Mouse (Mus musculus) cerebellum, adult 2 months (tissue): ENCODE data around the gene Fbp1. TPM values are rescaled to one million over a fixed set of nuclear protein-coding genes. Genes with fewer than 3 reads are reported as not detected.

ENCODE experiments used
- DNase-seq, 2 experiments: peaks; one replicate each; pipeline ENCODE4 v3.0.0; 2021
- H3K27ac ChIP-seq: fragments of 200-500 bp; 2 replicates; pipeline ENCODE4 v1.5.1; 2012; ENCODE audit warnings: low read length, control low read depth, inconsistent platforms; ENCODE audit not compliant: insufficient read depth
- H3K27me3 ChIP-seq: fragments of 200-500 bp; 2 replicates; pipeline ENCODE4 v1.6.1; 2012; ENCODE audit warnings: inconsistent platforms, mild to moderate bottlenecking, low read length, moderate library complexity; ENCODE audit not compliant: control insufficient read depth, insufficient read depth
- H3K4me1 ChIP-seq: fragments of 200-500 bp; 2 replicates; pipeline ENCODE4 v1.6.1; 2011; ENCODE audit warnings: low read length; ENCODE audit not compliant: control insufficient read depth, insufficient read depth
- H3K4me3 ChIP-seq: fragments of 200-500 bp; replicated peaks from 2 replicates; pipeline ENCODE3; 2011; ENCODE audit warnings: mild to moderate bottlenecking, low read depth, low read length, control low read depth; ENCODE audit not compliant: insufficient read depth
- CTCF ChIP-seq: fragments of 200-500 bp; IDR thresholded peaks from 2 replicates; pipeline ENCODE4 v1.5.1; 2011; ENCODE audit warnings: low read depth, mild to moderate bottlenecking, control low read depth, low read length, moderate library complexity, borderline replicate concordance; ENCODE audit not compliant: insufficient read depth
- POLR2A ChIP-seq: fragments of 200-500 bp; IDR thresholded peaks from 2 replicates; pipeline ENCODE4 v1.6.1; 2011; ENCODE audit warnings: low read length, control low read depth, borderline replicate concordance; ENCODE audit not compliant: insufficient read depth
- WGBS: fragments of 180-500 bp; shearing (Covaris S2); methylation state at CpG from one replicate; pipeline ENCODE4 v1.1.7; 2018; 5-methylcytosine and 5-hydroxymethylcytosine counted together
- polyA plus RNA-seq: library from polyadenylated mRNA; depleted of rRNA; stranded (reverse); fragments of >200 nt; gene quantifications from 2 replicates; pipeline ENCODE4 v1.2.3, GENCODE M21; 2012

The Fbp1 gene
- polyA plus RNA-seq, 1 experiment = not detected

DNA sequence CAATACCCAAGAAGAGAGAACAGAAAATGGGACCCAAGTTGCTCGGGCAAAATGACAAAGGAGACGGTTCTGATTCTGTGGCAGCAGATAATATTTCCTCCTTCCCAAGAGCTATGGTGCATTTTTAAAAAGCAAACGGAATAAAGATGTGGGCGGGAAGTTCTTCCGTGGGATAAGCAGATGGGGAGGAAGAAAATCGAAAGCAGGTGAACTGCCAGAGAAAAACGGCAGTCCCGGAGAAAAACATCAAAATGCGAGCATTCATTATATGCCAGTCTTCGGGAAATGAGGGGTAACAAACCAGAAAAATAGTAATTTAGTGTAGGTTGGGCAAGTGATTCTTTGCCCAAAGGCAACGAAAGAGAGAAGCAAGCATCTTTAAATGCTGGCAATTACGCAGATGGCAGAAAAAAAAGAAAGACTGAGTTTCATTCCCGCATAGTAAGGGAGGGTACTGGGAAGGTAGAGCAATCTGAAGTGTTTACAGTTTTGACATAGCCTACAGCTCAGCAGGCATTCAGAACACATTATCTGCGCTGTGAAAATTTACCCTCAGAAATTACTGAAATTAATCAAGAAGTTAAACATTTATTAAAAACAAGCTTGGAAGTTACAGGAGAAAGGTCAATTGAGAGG, 19.6 kb upstream of the Fbp1 start:
- Histone ChIP-seq H3K4me1 (no peaks in the 10 kb centered on the region), H3K27ac (no peak overlapping the region), H3K4me3 (no peak overlapping the region), H3K27me3 (no peaks in the 10 kb centered on the region)
- DNase-seq = no peak
- WGBS = 74% methylated on average over 14 of the region's 14 CpGs
- TF ChIP-seq CTCF (no peak), POLR2A (no peak)

DNA sequence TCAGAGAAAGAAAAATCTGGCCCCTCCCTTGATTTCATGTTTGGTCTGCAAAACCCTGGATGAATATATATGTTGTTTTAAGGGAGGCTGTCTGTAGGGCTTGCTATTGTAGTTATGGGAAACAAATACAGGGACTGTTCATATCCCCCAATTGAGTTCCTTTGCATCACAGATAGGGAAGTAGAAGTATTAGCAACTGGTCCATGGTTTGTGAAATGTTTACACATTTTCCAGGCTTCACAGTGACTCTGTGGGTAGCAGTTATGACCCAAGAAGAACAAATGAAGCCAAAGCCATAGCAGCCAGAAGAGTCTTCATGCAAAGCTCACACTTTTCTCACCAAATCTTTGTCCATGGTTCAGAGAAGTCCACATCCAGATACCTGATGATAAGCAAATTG, 13.1 kb upstream of the Fbp1 start:
- no peak overlapping the region for H3K27ac ChIP-seq
- H3K27me3 ChIP-seq = no peaks in the 10 kb centered on the region
- H3K4me1 ChIP-seq = no peaks in the 10 kb centered on the region
- DNase-seq = no peak
- H3K4me3 ChIP-seq = no peak overlapping the region
- no peak for TF ChIP-seq CTCF
- TF ChIP-seq POLR2A = no peak

DNA sequence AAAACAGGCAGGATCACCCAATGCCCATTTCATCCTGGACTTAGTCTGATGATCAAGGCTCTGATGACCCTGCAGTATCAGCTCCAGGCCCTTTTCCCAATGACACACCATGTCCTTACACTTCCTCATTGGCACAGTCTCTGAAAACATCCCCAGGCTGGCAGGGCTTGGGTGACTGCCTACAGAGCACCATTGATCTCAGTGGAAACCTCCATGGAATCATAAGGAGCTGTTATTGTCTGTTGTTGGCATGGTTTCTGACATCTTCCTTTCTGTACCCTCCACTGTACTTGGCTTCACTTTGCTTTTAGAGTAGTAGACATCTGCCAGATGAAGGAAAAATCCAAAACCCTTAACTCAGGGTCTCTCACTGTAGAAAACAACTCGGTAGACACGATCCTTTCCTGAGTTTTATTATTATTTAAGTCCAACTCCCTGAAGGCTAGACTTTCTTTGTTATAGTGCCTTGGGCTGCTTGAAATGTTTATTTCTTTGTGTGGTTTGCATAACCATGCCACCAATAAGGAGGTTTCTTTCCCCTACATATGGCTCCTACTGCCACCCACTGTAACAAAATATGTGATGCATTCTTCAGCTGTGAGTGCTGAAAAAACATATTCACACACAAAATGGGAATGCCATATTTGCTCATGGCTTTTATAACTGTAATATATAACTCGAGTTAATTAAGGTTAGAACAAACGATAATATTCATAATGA, 10.0 kb upstream of the Fbp1 start:
- Histone ChIP-seq H3K27me3 (no peaks in the 10 kb centered on the region), H3K27ac (no peak overlapping the region), H3K4me1 (no peaks in the 10 kb centered on the region), H3K4me3 (no peak overlapping the region)
- DNase-seq = peak in 1 of 2 experiments; percentile 29
- 66% methylated on average over 4 of the region's 4 CpGs for WGBS
- TF ChIP-seq POLR2A (no peak), CTCF (no peak)

DNA sequence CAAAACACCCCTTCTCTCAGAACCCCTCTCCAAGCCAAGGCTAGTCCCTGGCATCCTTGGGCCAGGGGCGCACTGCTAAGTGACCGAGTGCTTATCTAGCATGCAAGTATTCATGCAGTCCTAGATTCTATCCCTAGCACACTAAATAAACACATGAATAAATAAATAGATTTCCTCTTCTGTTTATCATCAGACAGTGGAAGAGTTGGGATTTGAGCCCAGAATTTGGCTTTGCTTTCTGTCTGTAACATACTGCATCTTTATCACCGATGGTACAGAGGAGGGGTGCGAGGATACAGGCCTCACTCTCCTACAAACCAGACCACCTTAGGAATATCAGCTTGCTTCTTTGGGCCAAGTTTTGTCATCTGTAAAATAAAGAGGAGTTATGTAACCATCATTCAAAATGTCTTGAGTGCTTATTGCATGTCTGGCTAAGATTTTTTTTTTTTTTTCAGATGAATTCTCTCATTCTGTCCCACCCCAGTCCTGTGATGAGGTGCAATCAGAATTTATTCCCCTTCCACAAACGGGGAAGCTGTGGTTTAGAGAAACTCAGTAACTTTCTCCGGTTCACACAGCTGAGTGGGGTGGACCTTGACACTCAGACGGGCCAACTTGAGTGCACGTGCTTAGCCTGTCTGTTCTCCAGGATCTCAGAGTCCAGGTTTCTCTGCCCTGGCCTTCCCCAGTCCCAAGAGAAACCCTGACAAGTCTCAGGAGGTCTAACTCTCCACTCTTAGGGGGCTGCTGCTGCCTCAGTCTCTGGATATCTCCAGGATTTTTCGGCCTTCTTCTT, 5.2 kb upstream of the Fbp1 start:
- H3K4me1 ChIP-seq = no peaks in the 10 kb centered on the region
- H3K27ac ChIP-seq = no peak overlapping the region
- no peak overlapping the region for H3K4me3 ChIP-seq
- WGBS = 76% methylated on average over 9 of the region's 9 CpGs
- no peaks in the 10 kb centered on the region for H3K27me3 ChIP-seq
- DNase-seq = no peak
- TF ChIP-seq POLR2A (no peak), CTCF (no peak)

DNA sequence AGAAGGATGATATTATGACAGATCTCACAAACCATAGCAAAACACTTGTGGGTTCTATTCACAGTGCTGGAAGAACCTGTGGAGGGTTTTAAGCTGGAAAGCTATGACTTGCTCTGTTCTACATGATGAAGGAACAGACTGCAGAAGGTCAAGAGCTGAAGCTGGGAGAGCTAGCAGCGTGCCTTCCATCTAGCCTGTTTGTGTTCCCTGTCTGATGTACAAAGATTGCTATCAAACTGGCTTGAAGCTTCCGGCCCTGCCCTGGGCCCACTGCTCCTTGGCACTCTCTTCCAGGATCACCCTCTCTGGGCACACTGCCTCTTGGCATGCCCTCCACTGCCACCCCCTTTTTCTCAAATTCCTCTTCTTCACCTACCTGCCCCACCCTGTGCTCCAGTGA, 1.2 kb upstream of the Fbp1 start:
- H3K27ac ChIP-seq = no peak overlapping the region
- no peaks in the 10 kb centered on the region for H3K4me1 ChIP-seq
- no peaks in the 10 kb centered on the region for H3K27me3 ChIP-seq
- no peak overlapping the region for H3K4me3 ChIP-seq
- TF ChIP-seq POLR2A (no peak), CTCF (no peak)
- 38% methylated on average over 2 of the region's 2 CpGs for WGBS
- DNase-seq = no peak

DNA sequence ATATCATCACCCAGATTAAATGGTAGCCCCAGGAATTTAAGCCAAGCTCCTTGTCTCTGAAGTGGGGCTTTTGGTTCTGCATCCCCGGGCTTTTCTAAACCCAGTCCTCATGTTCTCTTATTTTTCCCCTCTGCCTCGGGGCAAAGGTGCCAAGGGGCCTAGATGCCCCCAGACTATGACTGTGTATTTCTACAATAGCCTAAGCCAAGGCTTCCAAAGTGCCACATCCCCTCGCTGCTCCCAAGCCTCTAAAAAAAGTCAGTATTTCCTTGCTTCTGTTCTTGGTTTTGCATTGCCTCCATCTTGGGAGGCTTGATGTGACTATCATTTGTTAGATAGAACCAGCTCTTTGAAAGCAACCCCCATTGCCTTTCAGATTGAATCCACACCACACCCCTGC, 3.5 kb downstream of the Fbp1 start:
- Histone ChIP-seq H3K4me3 (no peak overlapping the region), H3K4me1 (no peaks in the 10 kb centered on the region), H3K27me3 (no peaks in the 10 kb centered on the region), H3K27ac (no peak overlapping the region)
- TF ChIP-seq CTCF = no peak
- no peak for TF ChIP-seq POLR2A
- WGBS = 90% methylated on average over 3 of the region's 3 CpGs
- no peak for DNase-seq

DNA sequence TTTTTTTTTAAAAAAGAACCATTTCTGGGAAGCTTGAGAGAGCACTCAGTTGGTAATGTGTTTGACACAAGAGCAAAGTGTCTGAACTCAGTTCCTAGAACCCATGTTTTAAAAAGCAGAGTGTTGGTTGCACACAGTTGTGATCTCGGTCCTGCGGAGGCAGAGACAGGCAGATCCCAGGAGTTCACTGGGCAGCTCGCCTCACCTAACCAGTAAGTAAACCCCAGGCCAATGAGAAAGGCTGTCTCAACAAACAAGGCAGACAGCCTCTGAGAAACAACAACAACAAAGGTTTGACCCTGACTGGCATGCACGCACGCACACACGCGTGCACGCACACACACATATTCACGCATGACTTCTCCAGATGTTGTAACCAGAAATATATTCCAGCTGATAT, 4.2 kb downstream of the Fbp1 start:
- H3K4me3 ChIP-seq = no peak overlapping the region
- no peaks in the 10 kb centered on the region for H3K27me3 ChIP-seq
- 91% methylated on average over 9 of the region's 9 CpGs for WGBS
- no peak overlapping the region for H3K27ac ChIP-seq
- TF ChIP-seq POLR2A (no peak), CTCF (no peak)
- H3K4me1 ChIP-seq = no peaks in the 10 kb centered on the region
- no peak for DNase-seq

DNA sequence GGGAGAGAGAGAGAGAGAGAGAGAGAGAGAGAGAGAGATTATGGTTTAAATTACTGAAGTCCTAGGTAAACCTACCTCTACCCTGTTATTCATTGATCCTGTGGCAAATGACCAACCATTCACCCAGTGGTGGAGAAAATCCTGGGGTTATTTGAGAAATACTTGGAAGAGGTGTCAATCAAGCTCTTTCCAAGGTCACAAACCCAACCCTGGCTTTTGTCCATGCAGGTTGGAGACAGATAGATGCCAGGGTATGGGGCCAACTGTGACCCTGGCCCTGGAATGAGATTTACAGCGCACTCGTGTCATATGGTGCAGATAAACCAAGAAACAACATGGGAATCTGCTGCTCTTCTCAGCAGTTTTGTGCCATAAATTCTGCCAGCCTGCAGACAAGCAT, 4.6 kb downstream of the Fbp1 start:
- H3K27ac ChIP-seq = no peak overlapping the region
- DNase-seq = no peak
- H3K4me3 ChIP-seq = no peak overlapping the region
- H3K4me1 ChIP-seq = no peaks in the 10 kb centered on the region
- WGBS = 28% methylated on average over 2 of the region's 2 CpGs
- TF ChIP-seq POLR2A (no peak), CTCF (no peak)
- H3K27me3 ChIP-seq = no peaks in the 10 kb centered on the region
